Mouse (Mus musculus) hindbrain, postnatal 0 days (tissue): ENCODE data around the gene Mrpl18. TPM values are rescaled to one million over a fixed set of nuclear protein-coding genes. Genes with fewer than 3 reads are reported as not detected.
A peak's percentile ranks its signal among the peaks of the same experiment; 100 is the strongest.
"Not testable (repeated sequence)": the region's sequence is repeated elsewhere in the genome, so short reads cannot be mapped to it uniquely, and the experiment has no call there.

Experiments
- ATAC-seq: fragments of 200-750 bp; cut with Nextera tagmentation; 2 replicates; pipeline ENCODE4 v1.8.0; 2017; ENCODE audit warnings: mild to moderate bottlenecking, moderate TSS enrichment, moderate library complexity
- DNase-seq: peaks from one replicate; pipeline ENCODE4 v3.0.0-alpha.2; 2015; ENCODE audit warnings: low spot score
- H3K27ac ChIP-seq: fragments of 300-500 bp; sonication (generic); 2 replicates; pipeline ENCODE4 v1.5.1; 2014; ENCODE audit warnings: mild to moderate bottlenecking
- H3K27me3 ChIP-seq: fragments of 300-500 bp; sonication (generic); 2 replicates; pipeline ENCODE4 v1.6.1; 2014; ENCODE audit warnings: low read length, mixed read lengths; ENCODE audit not compliant: insufficient read depth
- H3K36me3 ChIP-seq: fragments of 300-500 bp; sonication (generic); 2 replicates; pipeline ENCODE4 v1.6.1; 2014; ENCODE audit warnings: low read length, mixed read lengths; ENCODE audit not compliant: insufficient read depth
- H3K4me1 ChIP-seq: fragments of 300-500 bp; sonication (generic); 2 replicates; pipeline ENCODE4 v1.6.1; 2014; ENCODE audit warnings: antibody characterized with exemption, low read length, mixed read lengths; ENCODE audit not compliant: insufficient read depth
- H3K4me2 ChIP-seq: fragments of 300-500 bp; sonication (generic); 2 replicates; pipeline ENCODE4 v1.6.1; 2014; ENCODE audit warnings: low read depth, mild to moderate bottlenecking, low read length, moderate library complexity, mixed read lengths
- H3K4me3 ChIP-seq: fragments of 300-500 bp; sonication (generic); 2 replicates; pipeline ENCODE4 v1.5.1; 2014; ENCODE audit warnings: low read length
- H3K9ac ChIP-seq: fragments of 300-500 bp; sonication (generic); replicated peaks from 2 replicates; pipeline ENCODE4 v1.6.1; 2014; ENCODE audit warnings: mild to moderate bottlenecking, low read length, moderate library complexity, mixed read lengths
- H3K9me3 ChIP-seq: fragments of 300-500 bp; sonication (generic); 2 replicates; pipeline ENCODE4 v1.6.1; 2016; ENCODE audit warnings: low read length, mixed read lengths
- CTCF ChIP-seq: IDR thresholded peaks from 2 replicates; pipeline ENCODE4 v1.5.1; 2016; ENCODE audit warnings: antibody characterized with exemption, control low read depth, low read depth
- WGBS: fragments of 180-500 bp; shearing (Covaris S2); extraction: QIAGEN DNeasy Blood & Tissue Kit; methylation state at CpG from one replicate; pipeline ENCODE4 v1.1.7; 2014; 5-methylcytosine and 5-hydroxymethylcytosine counted together
- polyA plus RNA-seq: library from polyadenylated mRNA; unstranded; fragments of >200 nt; fragmentation: Nextera tagmentation; extraction: Ambion mirVana; gene quantifications from 2 replicates; pipeline ENCODE4 v1.2.1, GENCODE M21; 2015
- total RNA-seq: library from RNA; depleted of rRNA; stranded (reverse); fragments of >200 nt; gene quantifications from 2 replicates; pipeline ENCODE4 v1.2.3, GENCODE M21; 2014

The Mrpl18 gene
- total and polyA plus RNA-seq, 2 experiments from 2014 or later = 46.9 to 116 TPM

DNA sequence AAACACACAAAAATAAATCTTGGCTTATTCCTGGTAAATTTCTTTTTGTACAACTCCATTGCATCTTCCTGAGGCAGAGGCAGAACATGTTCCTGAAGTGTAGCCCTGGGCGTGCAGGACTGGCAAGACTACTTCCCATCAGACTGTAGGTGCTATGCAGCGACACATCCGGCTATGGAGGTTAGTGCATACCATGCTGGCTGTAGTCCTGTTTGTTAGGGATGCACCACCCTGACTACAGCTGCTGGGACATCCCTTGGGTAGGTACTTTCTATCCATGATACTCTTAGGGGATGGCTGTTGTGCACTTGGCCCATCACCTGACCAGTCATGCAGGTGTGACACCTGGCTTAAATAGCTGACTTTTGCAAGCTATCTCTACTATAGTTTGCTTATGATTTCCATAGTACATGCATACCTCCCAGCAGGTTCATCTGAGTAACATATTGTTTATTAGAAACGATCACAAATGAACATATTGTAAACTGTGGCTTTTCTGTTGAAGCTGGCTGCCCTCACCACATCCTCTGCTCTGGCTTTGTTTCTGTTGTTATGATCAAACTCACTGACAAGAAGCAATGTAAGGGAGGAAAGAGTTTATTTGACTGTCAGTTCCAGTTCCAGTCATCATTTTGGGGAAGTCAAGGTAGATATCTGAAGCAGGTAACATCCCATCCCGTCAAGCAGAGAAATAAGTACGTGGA is 26.5 kb upstream of the Mrpl18 start:
- TF ChIP-seq CTCF = no peak
- no peak overlapping the region for H3K9ac ChIP-seq
- no peak overlapping the region for H3K27ac ChIP-seq
- H3K9me3 ChIP-seq = no peaks in the 10 kb centered on the region
- H3K4me3 ChIP-seq = no peak overlapping the region
- 94% methylated on average over 6 of the region's 6 CpGs for WGBS
- DNase-seq = no peak
- no peak overlapping the region for H3K4me2 ChIP-seq
- peaks cover 25% of the 10 kb centered on the region for H3K36me3 ChIP-seq
- no peaks in the 10 kb centered on the region for H3K4me1 ChIP-seq
- ATAC-seq = no peak
- H3K27me3 ChIP-seq = no peaks in the 10 kb centered on the region

DNA sequence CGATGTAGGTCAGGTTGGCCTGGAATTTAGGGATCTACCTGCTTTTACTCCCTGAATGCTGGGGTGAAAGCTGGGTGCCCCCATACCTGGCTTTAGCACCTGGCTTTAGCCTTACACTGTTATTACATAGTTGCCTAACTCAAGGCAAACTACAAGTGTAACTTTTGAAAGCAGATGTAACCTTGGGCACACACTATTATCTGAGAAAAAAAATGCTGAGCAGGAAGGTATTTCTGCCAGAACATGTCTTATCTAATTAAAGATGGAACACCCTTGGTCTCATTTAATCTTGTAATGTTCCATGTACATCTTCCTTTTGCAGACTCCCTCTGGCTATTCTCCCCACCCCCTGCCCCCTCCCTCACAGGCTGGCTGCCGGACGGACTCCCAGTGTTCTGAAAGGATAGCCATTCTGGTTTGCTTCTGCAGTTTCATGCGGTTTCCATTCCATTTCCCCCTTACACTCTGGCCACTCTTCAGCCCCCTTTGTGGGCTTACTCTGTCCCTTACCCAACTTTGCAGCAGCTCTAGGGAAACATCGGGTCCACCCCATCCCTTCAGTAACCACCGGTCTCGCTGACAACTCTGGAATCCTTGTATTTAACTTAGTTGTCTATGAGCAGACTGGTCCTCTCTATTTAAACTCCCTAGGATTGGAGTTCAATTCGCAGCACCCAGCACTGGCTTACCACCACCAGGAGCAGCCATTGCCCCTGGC is 25.6 kb upstream of the Mrpl18 start:
- no peak for DNase-seq
- Histone ChIP-seq H3K4me3 (no peak overlapping the region), H3K9me3 (no peaks in the 10 kb centered on the region), H3K27me3 (no peaks in the 10 kb centered on the region), H3K4me2 (no peak overlapping the region), H3K4me1 (no peaks in the 10 kb centered on the region), H3K9ac (no peak overlapping the region), H3K27ac (no peak overlapping the region), H3K36me3 (peaks cover 24% of the 10 kb centered on the region)
- ATAC-seq = no peak
- TF ChIP-seq CTCF = no peak
- 72% methylated on average over 8 of the region's 8 CpGs for WGBS

DNA sequence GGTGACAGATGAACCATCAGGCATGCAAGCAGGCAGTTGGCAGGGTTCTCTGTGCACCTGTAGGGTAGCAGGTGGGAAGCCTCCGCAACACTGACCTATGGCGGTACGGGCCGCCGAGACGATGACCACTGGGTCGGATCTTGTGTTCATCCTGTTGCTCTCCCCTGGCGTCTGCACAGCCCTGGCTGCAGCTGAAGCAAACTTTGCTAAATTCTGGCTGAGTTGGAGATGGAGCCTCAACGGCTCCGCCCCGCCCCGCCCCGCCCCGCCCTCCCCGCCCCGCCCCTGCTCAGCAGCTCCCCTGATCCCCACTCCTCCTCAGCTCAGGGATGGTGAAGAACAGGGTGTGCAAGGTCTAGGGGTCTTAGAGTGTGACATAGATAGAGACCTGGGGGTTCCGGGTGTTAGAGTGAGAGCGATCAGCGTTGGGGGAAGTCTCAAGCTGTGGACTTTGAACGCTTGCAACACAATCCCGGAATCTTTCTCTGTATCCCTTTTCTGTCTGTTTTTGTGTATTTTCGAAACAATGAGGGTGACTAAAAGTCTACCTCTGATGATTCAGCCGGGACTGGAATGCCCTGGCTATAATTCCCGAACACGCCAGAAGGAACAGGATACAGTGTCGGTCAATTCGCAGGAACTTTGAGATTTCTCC is 24.1 kb upstream of the Mrpl18 start, which contains the start of gene Acat3:
Acat3 (minus strand) TSS at position 450 of the 655 bp plus-strand sequence.
- no peak for TF ChIP-seq CTCF
- peak; percentile 50 for ATAC-seq
- peak within 1 kb of the TSS; percentile 53 for H3K4me2 ChIP-seq
- H3K27ac ChIP-seq = no peak within 1 kb of the TSS
- no peaks in the 10 kb centered on the region for H3K4me1 ChIP-seq
- H3K27me3 ChIP-seq = no peaks in the 10 kb centered on the region
- WGBS = 13% methylated on average over 27 of the region's 27 CpGs
- DNase-seq = no peak
- H3K9me3 ChIP-seq = no peaks in the 10 kb centered on the region
- H3K36me3 ChIP-seq = peaks cover 19% of the 10 kb centered on the region
- H3K9ac ChIP-seq = no peak within 1 kb of the TSS; the same call in 1 of the 2 replicates
- peak within 1 kb of the TSS; percentile 22; the same call in 1 of the 2 replicates for H3K4me3 ChIP-seq

DNA sequence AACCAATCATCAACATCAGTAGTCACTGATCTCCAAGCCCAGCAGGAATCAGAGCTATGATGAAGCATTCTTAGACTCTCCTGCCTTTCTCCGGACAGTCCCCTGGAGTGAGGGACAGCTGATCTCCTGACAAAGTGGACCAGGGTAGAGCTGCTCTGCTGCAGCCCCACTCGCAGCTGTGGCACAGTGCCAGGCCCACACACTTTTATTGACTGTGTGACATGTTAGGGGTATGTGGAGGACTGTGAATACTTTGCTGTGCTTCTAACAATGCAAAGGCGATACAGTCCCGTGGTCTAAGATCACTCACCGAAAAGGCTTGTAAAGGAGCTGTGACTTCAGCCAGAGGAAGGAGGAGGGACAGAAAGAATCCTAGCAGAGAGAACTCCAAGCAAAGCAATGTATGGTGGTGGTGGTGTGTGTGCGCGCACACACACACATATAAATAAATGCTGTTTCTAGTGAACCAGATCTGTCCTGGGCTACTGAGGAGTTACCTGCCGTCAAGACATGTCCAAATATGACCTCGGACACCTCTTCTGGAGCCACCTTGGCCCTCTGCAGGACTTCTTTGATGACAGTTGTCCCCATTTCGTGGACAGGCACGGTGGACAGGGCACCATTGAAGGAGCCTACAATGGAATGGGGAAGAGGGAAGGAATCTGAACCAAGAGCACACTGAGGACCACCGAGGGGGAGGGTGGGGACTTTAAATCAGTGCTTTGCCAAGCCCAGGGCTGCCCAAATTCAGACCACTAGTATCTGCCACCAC is 23.4 kb upstream of the Mrpl18 start:
- Histone ChIP-seq H3K36me3 (peaks cover 12% of the 10 kb centered on the region), H3K4me3 (peak overlapping the region; percentile 22; the same call in 1 of the 2 replicates), H3K4me2 (peak overlapping the region; percentile 53)
- not testable (repeated sequence) for H3K9ac ChIP-seq, H3K27ac ChIP-seq, H3K9me3 ChIP-seq, H3K27me3 ChIP-seq, DNase-seq, H3K4me1 ChIP-seq
- 30% methylated on average over 2 of the region's 12 CpGs for WGBS
- peak; percentile 43 for ATAC-seq

DNA sequence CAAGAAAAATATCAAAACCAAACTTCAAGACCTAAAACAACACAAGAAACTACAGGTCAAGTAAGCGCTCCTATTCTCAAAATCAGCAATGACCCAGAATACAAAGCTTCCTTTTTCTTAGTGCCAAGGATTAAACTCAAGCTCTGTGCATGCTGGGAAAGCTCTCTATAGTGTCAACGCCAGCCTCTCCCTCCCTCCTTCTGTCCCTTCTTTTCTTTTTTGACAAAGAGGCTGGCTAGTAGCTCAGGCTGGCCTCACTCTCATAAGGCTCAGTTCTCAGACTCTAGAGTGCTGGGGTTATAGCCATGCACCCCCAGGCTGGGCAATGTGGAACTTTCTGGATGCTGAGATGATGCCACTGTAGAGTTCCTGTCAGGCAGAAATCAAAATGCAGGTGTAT is 21.9 kb upstream of the Mrpl18 start:
- H3K27me3 ChIP-seq = no peaks in the 10 kb centered on the region
- no peaks in the 10 kb centered on the region for H3K4me1 ChIP-seq
- H3K36me3 ChIP-seq = peaks cover 2% of the 10 kb centered on the region; the same call in 1 of the 2 replicates
- no peak overlapping the region for H3K4me2 ChIP-seq
- no peak overlapping the region for H3K27ac ChIP-seq
- H3K9me3 ChIP-seq = no peaks in the 10 kb centered on the region
- H3K4me3 ChIP-seq = no peak overlapping the region
- no peak for ATAC-seq
- H3K9ac ChIP-seq = no peak overlapping the region
- WGBS = 36% methylated on average over 2 of the region's 2 CpGs
- no peak for DNase-seq
- TF ChIP-seq CTCF = no peak

DNA sequence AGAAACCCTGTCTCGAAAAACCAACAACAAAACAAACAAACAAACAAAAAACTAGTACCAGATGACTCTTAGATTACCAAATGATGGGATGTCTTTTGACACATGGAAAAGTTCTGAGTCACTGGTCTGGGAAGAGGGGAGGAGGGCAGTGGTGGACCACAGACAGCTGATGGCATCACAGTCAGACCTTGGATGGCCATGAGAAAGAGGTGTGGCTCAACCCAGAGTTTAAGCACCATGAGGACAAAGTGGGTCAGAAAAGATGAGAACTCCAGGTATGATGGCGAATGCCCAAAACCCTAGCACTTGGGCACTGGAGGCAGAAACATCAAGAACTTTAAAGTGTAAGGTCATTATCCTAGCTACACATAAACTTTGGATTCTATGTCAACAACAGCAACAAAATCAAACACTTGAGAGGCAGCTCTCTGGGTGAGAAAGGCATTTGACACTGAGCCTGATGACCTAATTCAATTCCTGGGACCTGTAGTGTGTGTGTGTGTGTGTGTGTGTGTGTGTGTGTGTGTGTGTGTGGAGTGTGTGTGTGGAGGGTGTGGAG is 21.3 kb upstream of the Mrpl18 start:
- 88% methylated on average over 2 of the region's 2 CpGs for WGBS
- ATAC-seq = no peak
- no peak overlapping the region for H3K27ac ChIP-seq
- H3K4me1 ChIP-seq = no peaks in the 10 kb centered on the region
- TF ChIP-seq CTCF = no peak
- no peaks in the 10 kb centered on the region for H3K36me3 ChIP-seq
- no peak overlapping the region for H3K4me3 ChIP-seq
- DNase-seq = no peak
- H3K4me2 ChIP-seq = no peak overlapping the region
- no peaks in the 10 kb centered on the region for H3K9me3 ChIP-seq
- H3K9ac ChIP-seq = no peak overlapping the region
- no peaks in the 10 kb centered on the region for H3K27me3 ChIP-seq
